Mouse (Mus musculus) lung, embryonic 14.5 days (tissue): ENCODE measurements around the gene Galnt10. TPM values are rescaled to one million over a fixed set of nuclear protein-coding genes. Genes with fewer than 3 reads are reported as not detected.

Experiments
- ATAC-seq: fragments of 200-750 bp; cut with Nextera tagmentation; 2 replicates; pipeline ENCODE4 v1.8.0; 2017; ENCODE audit warnings: mild to moderate bottlenecking, moderate TSS enrichment, moderate library complexity; ENCODE audit not compliant: insufficient read depth
- DNase-seq: peaks from one replicate; pipeline ENCODE4 v3.0.0-alpha.2; 2015
- H3K27ac ChIP-seq: fragments of 300-500 bp; sonication (generic); 2 replicates; pipeline ENCODE4 v1.5.1; 2014; ENCODE audit warnings: low read depth, mild to moderate bottlenecking, moderate library complexity
- H3K27me3 ChIP-seq: fragments of 300-500 bp; sonication (generic); 2 replicates; pipeline ENCODE4 v1.6.1; 2014; ENCODE audit warnings: low read length, control low read depth; ENCODE audit not compliant: insufficient read depth
- H3K36me3 ChIP-seq: fragments of 300-500 bp; sonication (generic); 2 replicates; pipeline ENCODE4 v1.6.1; 2014; ENCODE audit warnings: control low read depth; ENCODE audit not compliant: insufficient read depth
- H3K4me1 ChIP-seq: fragments of 300-500 bp; sonication (generic); 2 replicates; pipeline ENCODE4 v1.6.1; 2014; ENCODE audit warnings: antibody characterized with exemption, control low read depth; ENCODE audit not compliant: insufficient read depth
- H3K4me2 ChIP-seq: fragments of 300-500 bp; sonication (generic); 2 replicates; pipeline ENCODE4 v1.6.1; 2014; ENCODE audit warnings: mild to moderate bottlenecking
- H3K4me3 ChIP-seq: fragments of 300-500 bp; sonication (generic); 2 replicates; pipeline ENCODE4 v1.5.1; 2014; ENCODE audit warnings: low read depth, low read length
- H3K9ac ChIP-seq: fragments of 300-500 bp; sonication (generic); 2 replicates; pipeline ENCODE4 v1.6.1; 2014
- H3K9me3 ChIP-seq: fragments of 300-500 bp; sonication (generic); 2 replicates; pipeline ENCODE4 v1.6.1; 2016; ENCODE audit warnings: low read depth, low read length, control low read depth
- CTCF ChIP-seq: IDR thresholded peaks from 2 replicates; pipeline ENCODE4 v1.5.1; 2016; ENCODE audit warnings: antibody characterized with exemption, low read depth
- WGBS: fragments of 180-500 bp; shearing (Covaris S2); extraction: QIAGEN DNeasy Blood & Tissue Kit; methylation state at CpG from one replicate; pipeline ENCODE4 v1.1.7; 2014; 5-methylcytosine and 5-hydroxymethylcytosine counted together
- polyA plus RNA-seq: library from polyadenylated mRNA; unstranded; fragments of >200 nt; fragmentation: Nextera tagmentation; extraction: Ambion mirVana; gene quantifications from 2 replicates; pipeline ENCODE4 v1.2.1, GENCODE M21; 2014

The Galnt10 gene
- polyA plus RNA-seq, 1 experiment from 2014 or later, result 11.9 TPM

GRCm38 (mm10) chr11:57652923-57653660 is 7.8 kb downstream of the Galnt10 start:
- no peaks in the 10 kb centered on the region for H3K27me3 ChIP-seq
- H3K4me2 ChIP-seq, result no peak overlapping the region
- no peaks in the 10 kb centered on the region for H3K9me3 ChIP-seq
- 84% methylated on average over 14 of the region's 14 CpGs for WGBS
- H3K36me3 ChIP-seq, result no peaks in the 10 kb centered on the region
- no peak overlapping the region for H3K9ac ChIP-seq
- H3K27ac ChIP-seq, result no peak overlapping the region
- TF ChIP-seq CTCF, result no peak
- DNase-seq, result no peak
- no peak for ATAC-seq
- H3K4me1 ChIP-seq, result peaks cover 4% of the 10 kb centered on the region; the same call in 1 of the 2 replicates
- no peak overlapping the region for H3K4me3 ChIP-seq

DNA sequence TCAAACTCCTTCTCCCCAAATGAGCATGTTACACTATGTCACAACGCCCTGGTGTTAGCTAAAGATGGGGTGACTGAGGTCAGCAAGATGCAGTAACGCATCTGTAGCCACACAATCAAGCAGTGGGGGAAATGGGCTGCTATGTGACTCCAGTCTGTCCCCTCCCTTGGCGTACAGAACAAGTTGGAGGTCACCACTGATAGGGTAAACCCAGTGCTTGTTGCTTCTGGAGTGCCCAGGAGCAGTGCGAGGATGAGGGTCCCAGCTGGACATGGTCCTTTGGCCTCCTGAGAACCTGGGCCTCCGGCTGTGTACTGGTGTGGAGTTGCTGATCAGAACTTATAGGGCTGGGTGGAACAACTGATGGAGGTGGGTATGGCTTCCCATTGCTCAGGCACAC is 8.6 kb downstream of the Galnt10 start:
- H3K4me1 ChIP-seq, result peaks cover 4% of the 10 kb centered on the region; the same call in 1 of the 2 replicates
- H3K4me2 ChIP-seq, result no peak overlapping the region
- H3K4me3 ChIP-seq, result no peak overlapping the region
- H3K36me3 ChIP-seq, result no peaks in the 10 kb centered on the region
- no peaks in the 10 kb centered on the region for H3K27me3 ChIP-seq
- DNase-seq, result no peak
- H3K9me3 ChIP-seq, result no peaks in the 10 kb centered on the region
- no peak overlapping the region for H3K27ac ChIP-seq
- no peak overlapping the region for H3K9ac ChIP-seq
- ATAC-seq, result no peak
- 77% methylated on average over 5 of the region's 5 CpGs for WGBS
- no peak for TF ChIP-seq CTCF

- no peak overlapping the region for H3K4me2 ChIP-seq
Measured at GRCm38 (mm10) chr11:57654386-57654785, 9.1 kb downstream of the Galnt10 start.

GRCm38 (mm10) chr11:57654977-57655397 is 9.7 kb downstream of the Galnt10 start:
- WGBS, result 44% methylated on average over 5 of the region's 5 CpGs
- Histone ChIP-seq H3K27ac (no peak overlapping the region), H3K9me3 (no peaks in the 10 kb centered on the region), H3K27me3 (no peaks in the 10 kb centered on the region), H3K4me2 (no peak overlapping the region), H3K9ac (no peak overlapping the region), H3K4me3 (no peak overlapping the region), H3K4me1 (peaks cover 4% of the 10 kb centered on the region; the same call in 1 of the 2 replicates), H3K36me3 (no peaks in the 10 kb centered on the region)
- DNase-seq (peak; percentile 56), ATAC-seq (peak; percentile 60)
- TF ChIP-seq CTCF, result no peak

More at GRCm38 (mm10) chr11:57654386-57654785, 9.1 kb downstream of the Galnt10 start:
- 54% methylated on average over 4 of the region's 4 CpGs for WGBS
- ATAC-seq (no peak), DNase-seq (no peak)
- Histone ChIP-seq H3K4me3 (no peak overlapping the region), H3K27ac (no peak overlapping the region), H3K27me3 (no peaks in the 10 kb centered on the region), H3K9me3 (no peaks in the 10 kb centered on the region), H3K4me1 (peaks cover 4% of the 10 kb centered on the region; the same call in 1 of the 2 replicates), H3K36me3 (no peaks in the 10 kb centered on the region), H3K9ac (no peak overlapping the region)
- no peak for TF ChIP-seq CTCF

GRCm38 (mm10) chr11:57655669-57656325 is 10.6 kb downstream of the Galnt10 start:
- no peak for TF ChIP-seq CTCF
- H3K27ac ChIP-seq, result no peak overlapping the region
- H3K36me3 ChIP-seq, result no peaks in the 10 kb centered on the region
- no peak for ATAC-seq
- H3K9me3 ChIP-seq, result no peaks in the 10 kb centered on the region
- WGBS, result 56% methylated on average over 10 of the region's 10 CpGs
- no peak overlapping the region for H3K4me3 ChIP-seq
- H3K27me3 ChIP-seq, result no peaks in the 10 kb centered on the region
- no peak overlapping the region for H3K4me2 ChIP-seq
- DNase-seq, result no peak
- peaks cover 4% of the 10 kb centered on the region; the same call in 1 of the 2 replicates for H3K4me1 ChIP-seq
- H3K9ac ChIP-seq, result no peak overlapping the region

DNA sequence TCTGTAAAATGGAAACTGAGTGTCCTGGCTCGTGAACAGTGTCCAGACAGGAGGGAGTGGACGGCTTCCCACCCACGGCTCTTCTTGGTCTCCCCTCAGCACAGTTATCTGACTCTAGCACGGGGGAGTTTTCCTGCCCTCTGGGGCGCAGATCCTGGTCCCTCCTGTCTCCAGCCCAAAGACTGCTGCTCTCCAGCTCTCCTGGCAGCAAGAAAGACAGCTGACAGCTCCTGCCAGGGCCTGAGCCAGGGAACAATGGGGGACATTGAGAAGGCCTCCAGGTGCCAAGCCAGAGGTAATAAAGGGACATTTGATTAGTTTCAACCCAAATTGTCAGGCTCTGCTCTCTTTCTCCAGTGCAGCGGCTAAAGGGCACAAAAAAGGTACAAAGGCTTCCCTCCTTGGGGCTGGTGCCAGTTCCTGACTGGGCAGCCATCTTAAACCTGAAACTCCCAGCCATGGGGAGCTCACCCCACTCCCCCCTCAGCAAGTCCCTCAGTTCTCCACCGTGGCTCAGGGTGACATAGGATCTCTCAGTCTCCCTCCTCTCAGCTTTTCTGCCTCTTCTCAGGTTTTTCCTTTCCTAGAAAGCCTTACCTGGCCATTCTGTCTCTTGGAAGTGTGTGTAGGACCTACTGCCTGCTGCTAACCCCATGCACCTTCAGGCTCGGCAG is 11.5 kb downstream of the Galnt10 start:
- peaks cover 2% of the 10 kb centered on the region; the same call in 1 of the 2 replicates for H3K4me1 ChIP-seq
- H3K9ac ChIP-seq, result no peak overlapping the region
- TF ChIP-seq CTCF, result no peak
- H3K4me2 ChIP-seq, result no peak overlapping the region
- ATAC-seq (no peak), DNase-seq (no peak)
- no peaks in the 10 kb centered on the region for H3K9me3 ChIP-seq
- H3K27ac ChIP-seq, result no peak overlapping the region
- 60% methylated on average over 8 of the region's 8 CpGs for WGBS
- H3K36me3 ChIP-seq, result no peaks in the 10 kb centered on the region
- no peaks in the 10 kb centered on the region for H3K27me3 ChIP-seq
- H3K4me3 ChIP-seq, result no peak overlapping the region
